Mouse (Mus musculus) hematopoietic stem cell, adult 5-6 weeks (primary cell): ENCODE results near the gene Dnaaf1. TPM values are rescaled to one million over a fixed set of nuclear protein-coding genes. Genes with fewer than 3 reads are reported as not detected.

ENCODE experiments used
- ATAC-seq, 2 experiments: fragments of 125-278 bp in 1 of 2; replicated peaks in 1 of 2; 2 replicates each; pipeline ENCODE4 v1.8.0; 2016 to 2017; ENCODE audit warnings: inconsistent platforms in 2 of 2, mild to moderate bottlenecking in 2 of 2, moderate number of reproducible peaks in 2 of 2, low read depth in 1 of 2, moderate TSS enrichment in 1 of 2; ENCODE audit not compliant: low FRiP score in 2 of 2, poor library complexity in 2 of 2, severe bottlenecking in 2 of 2, insufficient read depth in 1 of 2, low TSS enrichment in 1 of 2
- total RNA-seq: library from RNA; stranded (forward); fragments of 172-1452, 232-1000 nt; gene quantifications from 2 replicates; pipeline ENCODE4 v1.2.3, GENCODE M21; 2017

Gene Dnaaf1
- not detected in 2 replicates for total RNA-seq

DNA sequence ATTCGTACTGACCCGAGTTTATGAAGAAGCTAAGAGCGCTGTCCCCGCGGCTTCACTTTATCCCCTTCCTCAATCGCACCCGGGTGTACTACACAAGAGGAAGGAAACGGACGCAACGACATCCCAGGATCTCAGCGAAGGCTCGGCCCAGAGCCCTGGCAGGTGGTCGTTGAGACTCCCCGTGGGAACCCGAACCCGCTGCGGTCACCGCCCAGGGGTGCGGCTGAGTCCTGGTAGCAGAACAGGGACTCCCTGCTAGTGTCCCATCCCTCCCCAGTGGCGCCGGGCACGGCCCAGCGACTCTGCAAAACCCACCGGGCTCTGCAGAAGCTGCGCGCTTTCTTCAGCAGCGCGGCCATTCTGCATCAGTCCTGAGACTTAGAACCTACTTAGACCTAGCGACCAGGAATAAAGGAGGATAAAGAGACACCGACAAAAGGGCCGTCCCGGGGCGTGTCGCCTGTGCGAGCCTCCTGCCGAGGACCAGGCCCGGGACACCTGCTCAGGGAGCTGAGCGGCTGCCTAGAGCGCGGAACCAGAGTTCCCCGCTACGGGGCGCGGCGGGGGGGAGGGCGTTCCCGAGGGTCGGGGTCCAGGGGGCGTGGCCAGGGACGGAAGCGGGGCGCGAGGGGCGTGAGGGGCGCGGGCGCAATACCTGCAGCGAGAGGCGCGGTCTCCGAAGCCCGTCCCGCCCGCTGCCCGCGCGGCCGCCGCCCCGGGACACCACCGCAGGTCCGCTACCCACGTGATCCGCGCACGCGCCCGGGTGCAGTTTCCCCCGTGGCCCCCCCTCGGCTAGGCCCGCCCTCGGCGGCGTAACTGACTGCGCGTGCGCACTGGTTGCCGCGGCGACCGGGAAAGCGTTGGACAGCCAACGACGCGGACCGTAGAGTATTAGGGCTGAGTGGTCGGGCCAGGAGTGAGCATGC, at the start of gene Dnaaf1, which contains the start of gene Hsdl1:
Gene Dnaaf1 (plus strand): TSS at position 799 of the 929 bp plus-strand sequence.
Gene Hsdl1 (minus strand): TSS at position 747 of the 929 bp plus-strand sequence.
- peak; percentile 63 for ATAC-seq

DNA sequence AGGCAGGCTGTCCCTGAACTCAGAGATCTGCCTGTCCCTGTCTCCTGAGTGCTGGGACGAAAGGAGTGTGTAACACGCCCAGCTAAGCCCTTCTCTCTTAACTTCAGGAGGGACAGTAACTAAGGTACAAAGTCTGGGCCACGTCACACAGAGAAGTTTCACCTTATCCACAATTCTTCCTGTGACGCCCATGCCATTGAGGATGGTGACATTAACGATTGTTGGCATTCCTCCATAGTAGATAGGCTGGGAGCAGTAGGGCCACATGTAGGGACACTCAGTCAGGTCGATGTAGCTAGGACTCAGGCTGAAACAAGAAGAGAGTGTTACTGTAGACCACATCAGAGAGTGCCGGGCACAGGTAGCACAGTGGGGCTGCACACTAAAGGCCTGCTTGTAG, 46.3 kb upstream of the Dnaaf1 start:
- no peak for ATAC-seq

DNA sequence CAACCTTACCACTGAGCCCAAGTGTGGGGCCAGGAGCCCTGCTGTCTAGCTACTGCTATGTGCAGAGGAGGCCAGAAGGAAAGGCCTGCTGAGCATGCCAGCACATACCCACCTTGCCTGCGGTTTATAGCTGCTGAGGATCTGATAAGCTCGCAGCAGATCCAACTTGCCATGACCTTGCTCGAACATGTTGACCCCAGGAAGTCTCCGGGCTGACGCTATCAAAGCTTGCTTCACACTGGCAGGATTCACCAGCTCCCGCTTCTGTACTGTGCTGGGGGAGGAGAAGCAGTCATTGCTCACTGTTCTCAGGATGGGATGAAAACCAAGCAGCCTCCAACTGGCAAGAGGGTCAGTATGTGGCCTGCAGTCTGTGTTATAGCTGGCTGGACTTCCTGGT, 44.1 kb upstream of the Dnaaf1 start:
- ATAC-seq = no peak

DNA sequence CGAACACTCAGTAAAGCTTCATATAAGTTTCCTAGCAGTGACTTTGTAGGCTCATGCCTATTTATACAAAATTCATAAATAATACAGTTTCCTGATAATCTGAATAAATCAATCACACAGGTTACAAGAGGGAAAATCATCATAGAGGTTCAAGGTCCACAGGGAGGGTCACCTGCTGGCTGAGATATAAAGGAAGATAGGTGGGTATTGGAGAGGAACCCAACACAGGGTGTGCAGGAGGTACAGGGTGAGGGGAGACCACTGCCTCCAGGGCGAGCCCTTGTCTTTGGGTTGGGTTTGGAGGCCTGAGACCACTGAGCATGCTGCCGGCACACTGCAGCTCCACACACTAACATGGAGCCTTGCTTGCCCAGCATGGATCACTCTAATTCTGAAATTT, 43.6 kb upstream of the Dnaaf1 start:
- no peak for ATAC-seq

DNA sequence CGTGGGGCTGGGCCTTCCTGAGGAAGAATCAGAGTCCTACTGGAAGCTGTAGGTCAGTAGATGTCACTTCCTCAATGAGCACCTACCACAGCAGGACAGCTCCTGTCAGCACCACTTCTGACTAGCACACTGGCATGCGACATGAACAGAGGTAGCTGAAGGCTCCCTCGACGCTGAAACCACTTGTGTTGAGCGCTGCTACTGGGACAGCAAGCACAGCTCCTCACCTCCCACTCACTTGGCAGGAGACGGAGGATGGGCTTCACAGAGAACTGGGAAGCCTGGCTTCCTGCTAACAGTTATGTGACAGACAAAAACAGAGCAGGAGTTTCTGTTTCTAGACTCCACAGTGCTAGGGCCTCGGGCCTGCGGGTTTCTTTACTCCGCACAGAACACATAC, 43.1 kb upstream of the Dnaaf1 start:
- no peak for ATAC-seq

DNA sequence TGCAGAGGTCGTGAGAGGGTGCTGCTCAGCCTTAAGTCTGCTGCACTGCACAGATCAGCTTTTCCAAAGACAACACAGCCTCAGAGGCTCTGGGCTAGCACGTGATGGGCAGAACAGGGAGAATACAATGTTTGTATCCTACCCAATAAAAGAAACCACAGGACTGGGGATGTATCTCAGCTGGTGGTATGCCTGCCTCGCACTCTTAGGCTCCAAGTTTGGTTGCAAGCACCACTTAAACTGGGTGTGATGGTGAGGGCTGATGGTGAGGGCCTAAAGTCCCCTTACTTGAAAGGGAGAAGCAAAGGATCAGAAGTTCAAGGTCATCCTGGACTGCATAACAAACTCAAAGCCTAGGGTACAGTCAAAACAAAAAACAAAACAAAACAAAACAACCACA, 30.4 kb upstream of the Dnaaf1 start:
- no peak for ATAC-seq

DNA sequence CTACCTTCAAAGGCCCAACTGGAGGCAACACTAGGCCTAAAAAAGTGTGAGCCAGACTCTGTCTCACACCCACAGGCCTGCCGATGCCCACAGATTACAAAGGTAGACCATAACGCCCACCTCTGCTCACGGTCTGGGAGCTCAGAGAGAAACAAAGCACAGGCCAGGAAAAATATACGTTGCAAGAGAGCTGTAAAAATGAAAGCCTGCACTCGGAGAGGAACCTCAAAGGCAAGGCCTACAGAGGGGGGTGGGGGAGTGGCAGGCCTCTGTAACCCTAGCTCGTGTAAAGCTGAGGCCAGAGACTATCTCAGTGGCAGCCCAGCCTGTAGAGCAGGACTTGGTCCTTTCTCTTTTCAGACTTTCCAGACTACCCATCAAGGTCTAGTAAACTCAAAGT, 29.9 kb upstream of the Dnaaf1 start:
- no peak for ATAC-seq

DNA sequence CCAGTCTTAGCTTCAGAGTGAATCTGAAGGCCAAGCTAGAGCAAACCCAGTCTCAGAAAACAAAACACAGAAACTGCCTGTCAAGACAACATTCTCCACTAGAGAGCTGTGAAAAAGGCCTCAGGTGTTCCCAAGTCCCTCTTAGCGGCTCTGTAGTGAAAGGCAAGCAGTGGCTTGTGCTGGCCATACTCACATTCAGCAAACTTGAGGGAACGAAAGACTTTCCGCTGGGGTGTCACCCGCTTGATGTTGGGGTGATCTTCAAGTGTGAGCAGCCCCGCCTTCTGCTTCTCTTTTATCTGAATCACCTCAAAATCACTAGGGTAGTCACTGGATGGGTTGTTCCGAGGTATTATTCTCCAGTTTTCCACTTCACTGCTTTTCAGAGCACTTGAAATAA, 29.2 kb upstream of the Dnaaf1 start:
- no peak for ATAC-seq

DNA sequence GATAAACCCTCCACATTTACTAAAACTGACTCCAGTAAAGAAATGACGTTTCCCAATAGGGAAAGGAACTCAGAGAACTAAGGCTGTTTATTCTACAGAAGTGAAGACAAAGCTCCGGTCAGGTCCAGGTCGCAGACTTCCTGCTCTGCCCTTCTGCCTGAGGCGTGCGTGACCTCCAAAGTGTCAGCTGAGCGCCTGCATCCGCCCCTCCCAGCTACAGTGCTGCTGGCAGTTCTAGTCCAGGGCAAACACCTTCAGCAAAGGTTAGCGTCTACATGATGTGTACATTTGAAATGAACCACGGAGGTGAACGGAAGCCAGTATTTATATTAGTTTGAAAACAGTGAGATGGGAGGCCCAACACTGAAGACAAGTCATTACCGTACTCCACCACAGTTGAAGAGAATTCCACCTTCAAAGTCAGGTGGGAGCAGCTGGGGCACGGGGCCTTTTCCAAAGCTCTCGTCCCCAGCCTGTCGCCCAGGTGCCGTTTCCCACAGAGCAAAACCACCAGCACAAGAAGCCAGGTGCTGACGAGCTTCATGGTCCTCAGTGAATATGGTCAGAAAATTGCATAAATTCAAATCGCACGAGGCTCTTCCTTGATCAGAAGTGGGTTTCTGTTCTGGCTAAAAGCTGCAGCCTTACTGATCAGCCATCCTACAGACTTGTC, 27.9 kb upstream of the Dnaaf1 start:
- no peak for ATAC-seq

DNA sequence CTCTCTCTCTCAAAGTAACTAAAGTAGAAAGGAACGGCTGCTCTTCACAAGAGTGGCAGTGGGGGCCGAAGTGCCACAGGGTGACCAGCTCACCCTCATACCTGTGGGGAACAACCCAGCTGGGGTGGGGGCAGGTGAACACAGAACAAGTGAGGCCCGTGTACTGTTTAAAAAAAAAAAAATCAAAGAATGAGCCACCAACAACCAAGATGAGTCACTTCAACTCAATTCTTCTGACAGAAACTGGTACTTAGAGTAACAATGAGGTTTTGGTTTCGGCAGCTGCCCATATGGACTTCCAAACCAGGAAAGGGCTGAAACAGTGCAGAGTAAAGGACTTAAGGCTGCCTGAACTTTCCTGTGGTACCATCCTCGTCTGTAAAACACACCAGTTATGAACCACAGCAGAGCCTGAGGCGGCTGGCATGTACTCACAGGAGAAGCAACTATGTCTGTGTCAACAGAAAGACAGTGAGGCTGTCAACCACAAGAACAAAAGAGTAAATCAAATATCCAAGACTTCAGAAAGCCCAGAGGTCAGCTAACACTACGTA, 26.4 kb upstream of the Dnaaf1 start:
- ATAC-seq = no peak

DNA sequence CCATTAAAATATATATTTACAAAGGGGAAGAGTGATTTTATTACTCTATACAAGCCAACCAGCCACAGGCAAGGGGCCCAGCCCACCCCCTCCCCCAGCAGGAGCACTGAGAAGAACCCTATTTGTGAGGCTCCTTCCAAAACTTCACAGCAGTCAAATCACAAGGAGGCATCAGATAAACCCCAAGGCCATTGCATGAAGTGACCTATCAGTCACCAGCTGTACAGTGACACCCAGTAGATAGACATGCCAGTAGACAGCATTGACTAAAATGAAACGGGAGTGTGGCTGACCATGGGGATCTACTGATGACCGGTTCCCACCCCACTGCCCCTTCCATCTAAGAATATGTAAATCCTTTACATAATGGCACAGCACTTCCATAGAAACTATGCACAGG, 22.1 kb upstream of the Dnaaf1 start:
- ATAC-seq = no peak

DNA sequence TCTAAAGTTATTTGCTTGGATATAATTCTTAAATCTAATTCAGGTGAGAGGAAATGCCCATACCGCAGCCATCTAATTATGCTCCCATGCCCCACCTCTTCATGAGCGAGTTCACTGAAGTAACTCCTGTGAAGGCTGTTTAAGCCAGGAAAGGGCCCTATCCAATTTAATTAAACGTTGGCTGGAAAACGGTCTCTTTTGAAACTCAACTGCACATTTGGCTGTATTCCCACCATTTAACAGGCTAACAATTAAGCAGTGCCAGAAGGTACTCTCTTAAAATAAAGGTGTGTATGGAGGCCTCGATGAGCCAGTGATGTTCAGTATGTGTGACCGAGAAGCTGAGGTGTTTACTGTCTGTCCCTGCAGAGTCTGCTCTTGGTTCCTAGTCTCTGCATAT, 19.2 kb upstream of the Dnaaf1 start:
- ATAC-seq = no peak

DNA sequence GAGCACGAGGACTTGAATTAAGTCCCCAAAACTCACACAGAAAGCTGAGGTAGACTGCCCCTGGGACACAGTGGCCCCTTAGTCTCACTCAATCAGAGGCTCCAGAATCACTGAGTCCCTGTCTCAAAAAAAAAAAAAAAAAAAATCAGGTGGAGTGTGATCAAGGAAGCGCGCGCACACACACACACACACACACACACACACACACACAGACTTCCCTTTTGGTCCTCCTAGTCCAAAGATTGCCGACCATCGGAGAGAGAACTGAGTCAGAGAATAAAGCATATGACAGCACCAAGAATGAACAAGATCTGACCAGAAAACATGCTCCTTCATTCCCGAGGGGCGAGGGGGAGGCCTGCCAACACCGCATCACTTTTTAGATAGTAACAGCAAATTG, 17.9 kb upstream of the Dnaaf1 start:
- ATAC-seq = no peak

DNA sequence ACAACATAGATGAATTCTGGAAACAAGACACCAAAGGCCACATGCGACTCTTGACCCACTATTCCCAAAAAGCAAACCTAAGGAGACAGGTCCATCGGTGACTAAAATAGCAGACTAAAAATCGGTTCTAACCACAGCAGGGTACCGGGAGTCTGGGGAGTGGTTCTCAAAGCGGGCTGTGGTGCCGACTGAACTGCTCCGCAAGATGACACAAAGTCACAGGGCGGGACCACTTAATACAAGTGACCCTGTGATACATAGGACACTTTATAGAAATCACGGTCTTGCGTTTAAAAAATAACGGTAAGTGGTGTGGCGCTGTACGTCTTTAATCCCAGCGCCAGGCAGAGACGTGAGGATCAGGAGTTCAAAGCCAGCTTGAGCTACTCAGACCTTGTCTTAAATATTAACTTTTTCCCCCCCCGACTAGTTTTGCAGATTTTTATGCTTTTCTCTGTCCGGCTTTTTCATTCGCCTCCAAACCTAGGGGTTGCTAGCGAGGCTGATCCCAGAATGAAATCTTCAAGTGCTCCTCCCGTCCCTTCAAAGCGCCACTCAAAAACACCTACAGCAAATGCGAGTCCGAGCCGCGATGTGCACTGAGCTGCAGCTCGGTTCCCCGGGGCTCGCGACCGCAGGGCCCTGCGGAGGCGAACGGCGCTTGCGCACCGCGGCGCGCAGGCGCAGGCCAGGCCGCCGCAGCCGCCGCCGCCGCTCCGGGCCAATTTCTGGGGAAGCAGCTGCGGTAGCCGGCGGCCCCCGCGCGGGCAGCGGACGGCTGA, 17.0 kb upstream of the Dnaaf1 start:
- ATAC-seq = peak in 1 of 2 experiments; percentile 42; a peak in 3 of 4 replicates

DNA sequence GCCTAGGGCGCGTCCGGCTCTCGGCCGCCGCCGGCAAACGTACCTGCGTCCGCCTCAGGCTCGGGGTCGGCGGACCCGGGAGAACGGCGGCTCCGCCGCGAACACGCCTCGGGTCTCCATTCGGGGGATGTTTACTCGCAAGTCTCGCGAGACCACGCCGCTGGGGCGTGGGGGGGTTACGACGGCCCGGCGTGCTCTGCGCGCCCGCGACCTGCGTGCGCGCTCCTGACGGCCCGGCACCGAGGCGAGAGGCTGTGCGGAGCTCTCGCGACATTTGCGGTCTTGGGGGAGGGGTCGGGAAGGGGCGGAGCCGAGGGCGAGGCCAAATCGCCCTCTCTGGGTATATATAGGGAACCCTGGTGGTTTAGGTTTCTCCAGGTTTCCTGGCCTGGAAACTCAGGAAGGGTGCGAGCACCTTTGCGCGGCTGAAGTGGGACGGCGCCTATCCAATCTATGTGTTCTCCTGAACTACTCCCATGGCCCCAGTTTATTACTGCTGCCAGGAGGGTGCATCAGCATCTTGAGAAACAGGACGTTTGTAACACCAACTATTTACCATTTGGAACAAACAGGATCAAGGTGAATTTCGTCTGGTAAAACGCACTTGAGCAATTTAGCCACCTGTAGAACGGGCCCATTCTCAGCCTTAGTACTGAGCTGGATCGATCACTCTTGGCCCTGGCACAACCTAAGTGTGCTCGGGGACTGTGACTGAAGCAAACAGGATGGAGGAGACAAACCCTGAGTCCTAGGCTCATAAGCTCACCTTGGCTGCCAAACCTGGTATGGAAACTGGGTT, 16.2 kb upstream of the Dnaaf1 start, which contains the start of gene Mbtps1:
Gene Mbtps1 (minus strand): TSS at position 133 of the 799 bp plus-strand sequence.
- ATAC-seq = peak; percentile 91 to 96

DNA sequence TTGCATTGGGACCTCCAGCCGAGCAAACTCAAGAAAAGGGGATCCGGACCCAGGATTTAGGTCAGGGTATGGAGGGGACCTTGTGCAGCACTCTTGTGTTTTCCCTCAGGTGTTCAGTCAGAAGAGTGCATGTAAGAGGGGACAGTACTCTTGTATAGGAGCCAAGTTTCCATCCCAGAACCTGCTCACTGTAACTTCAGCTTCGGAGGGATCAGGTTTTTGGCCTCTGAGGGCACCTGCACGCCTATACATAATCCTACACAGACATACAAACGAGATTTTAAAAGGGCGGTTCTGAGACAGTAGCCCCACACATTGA, 15.7 kb upstream of the Dnaaf1 start:
- ATAC-seq = no peak

DNA sequence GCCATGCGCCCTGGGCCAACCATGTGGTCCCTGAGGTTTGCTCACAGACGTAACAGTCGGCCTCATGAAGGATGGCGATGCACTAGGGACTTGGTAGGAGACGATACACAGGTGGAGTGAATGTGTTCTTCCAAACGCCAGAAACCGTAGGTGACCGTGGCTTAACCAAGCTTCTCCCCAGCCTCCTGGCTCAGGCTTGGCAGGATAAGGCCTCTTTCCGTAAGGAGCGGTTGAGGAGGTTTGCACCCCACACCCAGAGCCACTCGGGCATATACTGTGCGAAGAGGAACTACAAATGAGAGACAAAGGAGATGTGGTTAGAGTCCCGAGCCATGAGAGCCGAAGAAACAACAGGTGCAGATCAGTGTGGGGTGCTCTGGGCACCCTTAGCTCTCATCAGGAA, 11.2 kb upstream of the Dnaaf1 start:
- no peak for ATAC-seq
